Comparison of ENCODE assay signal across 15 mouse cellular contexts in genomic region chr7:63237852-63238516, GRCm38 (mm10). TPM values are rescaled to one million over a fixed set of nuclear protein-coding genes. Genes with fewer than 3 reads are reported as not detected.
DNase-seq lines count a peak whose midpoint lies in the region; ATAC-seq lines count a peak whose summit lies in the region.
"Had no signal": no experiment of that assay in that cellular context is flagged by ENCODE, and none has a peak within 500 bp of the region (broad histone marks: within the 10 kb centered on the region; RNA-seq: fewer than 3 reads in every experiment).

No protein-coding gene starts in this region.

- H3K27me3 ChIP-seq in forebrain, embryonic 15.5 days: no peaks in the 10 kb centered on the region
- no peaks in the 10 kb centered on the region for H3K27me3 ChIP-seq in forebrain, embryonic 11.5 days (ENCODE audit: control insufficient read depth, insufficient read depth, low read length)
- no peaks in the 10 kb centered on the region for H3K27me3 ChIP-seq in hindbrain, embryonic 13.5 days
- H3K27me3 ChIP-seq in kidney, embryonic 14.5 days (ENCODE audit: control insufficient read depth, insufficient read depth, low read length): no peaks in the 10 kb centered on the region
- H3K27me3 ChIP-seq: Patski had no signal

- no peak overlapping the region for H3K4me2 ChIP-seq in forebrain, embryonic 15.5 days (replicated peaks)
- H3K4me2 ChIP-seq in forebrain, embryonic 11.5 days (ENCODE audit: low read depth, low read length, severe bottlenecking): no peak overlapping the region
- no peak overlapping the region for H3K4me2 ChIP-seq in hindbrain, embryonic 13.5 days
- no peak overlapping the region for H3K4me2 ChIP-seq in kidney, embryonic 14.5 days (replicated peaks; ENCODE audit: low read depth, low read length)

- 0 out of 2 replicates have a peak, but pooled peaks cover 3% of the 10 kb centered on the region for H3K4me1 ChIP-seq in forebrain, embryonic 15.5 days
- H3K4me1 ChIP-seq in forebrain, embryonic 11.5 days (replicated peaks; ENCODE audit: control insufficient read depth, insufficient read depth, low read length): no peaks in the 10 kb centered on the region
- H3K4me1 ChIP-seq in hindbrain, embryonic 13.5 days (replicated peaks): no peaks in the 10 kb centered on the region
- no peaks in the 10 kb centered on the region for H3K4me1 ChIP-seq in kidney, embryonic 14.5 days (ENCODE audit: control insufficient read depth, insufficient read depth, low read length)
- H3K4me1 ChIP-seq: heart, embryonic 10.5 days; limb, embryonic 10.5 days had no signal

- peak; percentile 48; the same call in 1 of the 2 replicates for ATAC-seq in forebrain, embryonic 15.5 days (replicated peaks)
- no peak for ATAC-seq in forebrain, embryonic 11.5 days (replicated peaks; ENCODE audit: low FRiP score)
- ATAC-seq in hindbrain, embryonic 13.5 days (ENCODE audit: low FRiP score): no peak
- no peak for ATAC-seq in kidney, embryonic 14.5 days (ENCODE audit: low FRiP score, low TSS enrichment)
- ATAC-seq: Patski had no signal

- DNase-seq in forebrain, embryonic 11.5 days (ENCODE audit: low spot score): no peak
- DNase-seq in right cerebral cortex, postnatal 4 days: peak; percentile 9
- DNase-seq in right cerebral cortex, postnatal 36 days (ENCODE audit: low spot score in 2 of 2): no peak
- DNase-seq in cerebellum, postnatal 14 days: peak; percentile 66 to 83
- no peak for DNase-seq in embryo, embryonic 11 days
- DNase-seq: gastrocnemius, postnatal 36 days; lung, postnatal 14 days; thymus, postnatal 25 days had no signal

- no peak overlapping the region for H3K4me3 ChIP-seq in forebrain, embryonic 15.5 days
- H3K4me3 ChIP-seq in forebrain, embryonic 11.5 days (ENCODE audit: low read depth, low read length): no peak overlapping the region
- no peak overlapping the region for H3K4me3 ChIP-seq in hindbrain, embryonic 13.5 days
- no peak overlapping the region for H3K4me3 ChIP-seq in kidney, embryonic 14.5 days (ENCODE audit: low read length)
- H3K4me3 ChIP-seq: heart, embryonic 10.5 days; limb, embryonic 10.5 days had no signal

- no peaks in the 10 kb centered on the region for H3K9me3 ChIP-seq in forebrain, embryonic 15.5 days
- no peaks in the 10 kb centered on the region for H3K9me3 ChIP-seq in forebrain, embryonic 11.5 days (ENCODE audit: control insufficient read depth, low read length)
- H3K9me3 ChIP-seq in hindbrain, embryonic 13.5 days: no peaks in the 10 kb centered on the region
- H3K9me3 ChIP-seq in kidney, embryonic 14.5 days (ENCODE audit: control insufficient read depth, low read length): no peaks in the 10 kb centered on the region
- H3K9me3 ChIP-seq: heart, embryonic 10.5 days; limb, embryonic 10.5 days had no signal

- no peaks in the 10 kb centered on the region for H3K36me3 ChIP-seq in forebrain, embryonic 15.5 days
- H3K36me3 ChIP-seq in forebrain, embryonic 11.5 days (ENCODE audit: control insufficient read depth, insufficient read depth, low read length): no peaks in the 10 kb centered on the region
- H3K36me3 ChIP-seq in hindbrain, embryonic 13.5 days: no peaks in the 10 kb centered on the region
- H3K36me3 ChIP-seq in kidney, embryonic 14.5 days (ENCODE audit: control insufficient read depth, insufficient read depth, low read length): no peaks in the 10 kb centered on the region
- H3K36me3 ChIP-seq: heart, embryonic 10.5 days; limb, embryonic 10.5 days had no signal

- H3K27ac ChIP-seq in forebrain, embryonic 15.5 days (replicated peaks): no peak overlapping the region
- H3K27ac ChIP-seq in forebrain, embryonic 11.5 days (ENCODE audit: low read depth, low read length): no peak overlapping the region
- no peak overlapping the region for H3K27ac ChIP-seq in hindbrain, embryonic 13.5 days
- H3K27ac ChIP-seq in kidney, embryonic 14.5 days (ENCODE audit: low read depth, low read length): no peak overlapping the region
- H3K27ac ChIP-seq: heart, embryonic 10.5 days; limb, embryonic 10.5 days; liver, embryonic 14.5 days had no signal

- WGBS in forebrain, embryonic 15.5 days: 70% methylated on average over 3 of the region's 3 CpGs
- WGBS in forebrain, embryonic 11.5 days: 87% methylated on average over 3 of the region's 3 CpGs
- 86% methylated on average over 3 of the region's 3 CpGs for WGBS in hindbrain, embryonic 13.5 days
- 75% methylated on average over 3 of the region's 3 CpGs for WGBS in kidney, embryonic 14.5 days

- no peak overlapping the region for H3K9ac ChIP-seq in forebrain, embryonic 15.5 days (replicated peaks)
- no peak overlapping the region for H3K9ac ChIP-seq in forebrain, embryonic 11.5 days (ENCODE audit: low read length)
- no peak overlapping the region for H3K9ac ChIP-seq in hindbrain, embryonic 13.5 days
- no peak overlapping the region for H3K9ac ChIP-seq in kidney, embryonic 14.5 days (ENCODE audit: low read depth, low read length)
- H3K9ac ChIP-seq: liver, embryonic 14.5 days had no signal

RNA-seq across cellular contexts. Expression of gene Chrna7, which starts 25.6 kb away (rescaled TPM):
- polyA plus RNA-seq in forebrain, embryonic 15.5 days (2015; fragmentation: Nextera tagmentation; extraction: Ambion mirVana): 11.8 and 13.4 TPM in 2 replicates
- polyA plus RNA-seq in forebrain, embryonic 11.5 days (2014; fragmentation: Nextera tagmentation; extraction: Ambion mirVana): 4.0 and 5.1 TPM in 2 replicates
- 7.1 and 7.9 TPM in 2 replicates for polyA plus RNA-seq in hindbrain, embryonic 13.5 days (2015; fragmentation: Nextera tagmentation; extraction: Ambion mirVana)
- 0.57 and 3.2 TPM in 2 replicates for polyA plus RNA-seq in kidney, embryonic 14.5 days (2014; fragmentation: Nextera tagmentation; extraction: Ambion mirVana)

Comparison
In these comparisons a context has a peak if more than half of its experiments do, and no peak if none do; other contexts are left out.
1. DNase-seq: peak in right cerebral cortex, postnatal 4 days (single experiment) and cerebellum, postnatal 14 days (2 of 2); none in forebrain, embryonic 11.5 days (single experiment), right cerebral cortex, postnatal 36 days (0 of 2) and embryo, embryonic 11 days (single experiment).